Comparison of ENCODE assay signal across 16 mouse cellular contexts in genomic region chr17:75088232-75088631, GRCm38 (mm10).
"Had no signal": no experiment of that assay in that cellular context is flagged by ENCODE, and none has a peak within 500 bp of the region (broad histone marks: within the 10 kb centered on the region; RNA-seq: fewer than 3 reads in every experiment).

No protein-coding gene starts in this region.

- H3K9ac ChIP-seq: kidney, embryonic 15.5 days; limb, embryonic 13.5 days; liver, embryonic 13.5 days; lung, embryonic 15.5 days; midbrain, embryonic 13.5 days; neural tube, embryonic 13.5 days; stomach, embryonic 15.5 days had no signal

- H3K4me3 ChIP-seq: kidney, embryonic 15.5 days; left cerebral cortex, adult 2 months; limb, embryonic 13.5 days; liver, embryonic 13.5 days; lung, embryonic 15.5 days; megakaryocyte, embryonic 14.5 days; midbrain, embryonic 10.5 days; midbrain, embryonic 13.5 days; myocyte; neural tube, embryonic 13.5 days; stomach, embryonic 15.5 days had no signal

- H3K9me3 ChIP-seq: kidney, embryonic 15.5 days; limb, embryonic 13.5 days; liver, embryonic 13.5 days; lung, embryonic 15.5 days; megakaryocyte, embryonic 14.5 days; midbrain, embryonic 10.5 days; midbrain, embryonic 13.5 days; neural tube, embryonic 13.5 days; stomach, embryonic 15.5 days had no signal

- H3K4me2 ChIP-seq: kidney, embryonic 15.5 days; limb, embryonic 13.5 days; liver, embryonic 13.5 days; lung, embryonic 15.5 days; midbrain, embryonic 13.5 days; neural tube, embryonic 13.5 days; stomach, embryonic 15.5 days had no signal

- DNase-seq: kidney, adult 8-10 months; kidney, postnatal 36 days; liver, embryonic 13.5 days; retina, postnatal 1 day; spleen, adult 18-20 months; thymus, postnatal 25 days had no signal

- H3K4me1 ChIP-seq: liver, embryonic 13.5 days; midbrain, embryonic 10.5 days; midbrain, embryonic 13.5 days; neural tube, embryonic 13.5 days; stomach, embryonic 15.5 days had no signal

- H3K36me3 ChIP-seq: kidney, embryonic 15.5 days; liver, embryonic 13.5 days; lung, embryonic 15.5 days; midbrain, embryonic 10.5 days; midbrain, embryonic 13.5 days; neural tube, embryonic 13.5 days; stomach, embryonic 15.5 days had no signal

- H3K27ac ChIP-seq: left cerebral cortex, adult 2 months; liver, embryonic 13.5 days; midbrain, embryonic 10.5 days; midbrain, embryonic 13.5 days; neural tube, embryonic 13.5 days; stomach, embryonic 15.5 days had no signal

- H3K27me3 ChIP-seq: kidney, embryonic 15.5 days; limb, embryonic 13.5 days; liver, embryonic 13.5 days; lung, embryonic 15.5 days; megakaryocyte, embryonic 14.5 days; midbrain, embryonic 13.5 days; neural tube, embryonic 13.5 days; stomach, embryonic 15.5 days had no signal
